Mouse (Mus musculus) erythroid progenitor cell, adult 5-6 weeks (primary cell): Measurements from ENCODE around the gene Dlk2. TPM values are rescaled to one million over a fixed set of nuclear protein-coding genes. Genes with fewer than 3 reads are reported as not detected.

Experiments used
- ATAC-seq: replicated peaks from 2 replicates; pipeline ENCODE4 v1.8.0; 2016; ENCODE audit warnings: moderate number of reproducible peaks, mild to moderate bottlenecking, moderate TSS enrichment, inconsistent platforms; ENCODE audit not compliant: poor library complexity, low FRiP score, severe bottlenecking
- total RNA-seq, 2 experiments: library from RNA; stranded (forward) in 1 of 2; stranded (reverse) in 1 of 2; fragments of 150-400 nt in 1 of 2; fragments of 186-747, 209-891 nt in 1 of 2; gene quantifications; 2 replicates each; pipeline versions ENCODE4 v1.2.3 to v1.2.4; 2015 to 2017; ENCODE audit warnings: low replicate concordance in 2 of 2

Dlk2 gene
- total RNA-seq (2015; ENCODE audit: low replicate concordance): not detected in 2 replicates
- not detected in 2 replicates for total RNA-seq (2017; ENCODE audit: low replicate concordance)

GRCm38 (mm10) chr17:46297364-46298219 lies at the start of gene Dlk2:
Gene Dlk2, plus strand, starts transcription at chr17:46297421.
- no peak for ATAC-seq

- peak; percentile 94 for ATAC-seq
Measured at GRCm38 (mm10) chr17:46247512-46248188, 49.6 kb upstream of the Dlk2 start, which contains the start of the genes Polr1c and Yipf3. Gene Polr1c, minus strand, starts transcription at chr17:46248054. Gene Yipf3, plus strand, starts transcription at chr17:46248080.

GRCm38 (mm10) chr17:46248189-46248522 lies 49.1 kb upstream of the Dlk2 start:
- peak; percentile 32 for ATAC-seq

- no peak for ATAC-seq
Measured at GRCm38 (mm10) chr17:46251174-46251573, 46.0 kb upstream of the Dlk2 start.

GRCm38 (mm10) chr17:46252571-46253451 lies 44.4 kb upstream of the Dlk2 start:
- no peak for ATAC-seq

- peak; percentile 80 for ATAC-seq
Measured at GRCm38 (mm10) chr17:46253452-46254084, 43.7 kb upstream of the Dlk2 start, which contains the start of gene Lrrc73. Gene Lrrc73, plus strand, starts transcription at chr17:46253531.

- no peak for ATAC-seq
Measured at GRCm38 (mm10) chr17:46254106-46254505, 43.1 kb upstream of the Dlk2 start.

GRCm38 (mm10) chr17:46255147-46255546 lies 42.1 kb upstream of the Dlk2 start:
- no peak for ATAC-seq

- no peak for ATAC-seq
Measured at GRCm38 (mm10) chr17:46258279-46259053, 38.8 kb upstream of the Dlk2 start.

- no peak for ATAC-seq
Measured at GRCm38 (mm10) chr17:46259675-46260074, 37.5 kb upstream of the Dlk2 start.

- ATAC-seq: no peak
Measured at GRCm38 (mm10) chr17:46262201-46262694, 35.0 kb upstream of the Dlk2 start.

- ATAC-seq: no peak
Measured at GRCm38 (mm10) chr17:46265502-46265901, 31.7 kb upstream of the Dlk2 start.

GRCm38 (mm10) chr17:46265918-46266618 lies 31.2 kb upstream of the Dlk2 start:
- peak; percentile 72 for ATAC-seq

- ATAC-seq: no peak
Measured at GRCm38 (mm10) chr17:46266986-46267385, 30.2 kb upstream of the Dlk2 start.

- no peak for ATAC-seq
Measured at GRCm38 (mm10) chr17:46267511-46267910, 29.7 kb upstream of the Dlk2 start.

- no peak for ATAC-seq
Measured at GRCm38 (mm10) chr17:46268026-46268720, 29.0 kb upstream of the Dlk2 start.

GRCm38 (mm10) chr17:46269771-46270534 lies 27.3 kb upstream of the Dlk2 start:
- ATAC-seq: no peak
